Mouse (Mus musculus): ENCODE data around the gene Clic1.

- TF ChIP-seq POLR2A (IDR thresholded peaks at IDR 0.05; ENCODE audit: insufficient read depth, low read depth, low read length): no peak
- TF ChIP-seq CTCF (IDR thresholded peaks at IDR 0.05; ENCODE audit: insufficient read depth, low read depth, low read length): no peak
Observed at GRCm38 (mm10) chr17:35088151-35088550, 38.4 kb downstream of the Clic1 start.

All from olfactory bulb, adult 2 months (tissue).